Mouse (Mus musculus) E14TG2a.4 (cell line): Measurements from ENCODE around the gene Psd.

ENCODE experiments used
- H3K27me3 ChIP-seq: 2 replicates; pipeline ENCODE4 v1.6.1; 2014; ENCODE audit warnings: low read length, control low read depth; ENCODE audit not compliant: insufficient read depth
- H3K36me3 ChIP-seq: 2 replicates; pipeline ENCODE4 v1.6.1; 2014; ENCODE audit warnings: low read length, control low read depth; ENCODE audit not compliant: insufficient read depth
- H3K4me1 ChIP-seq: replicated peaks from 2 replicates; pipeline ENCODE4 v1.6.1; 2014; ENCODE audit warnings: low read depth, low read length, control low read depth
- H3K4me3 ChIP-seq: replicated peaks from 2 replicates; pipeline ENCODE4 v1.5.1; 2014; ENCODE audit warnings: mild to moderate bottlenecking, low read length
- H3K9me3 ChIP-seq: 2 replicates; pipeline ENCODE4 v1.6.1; 2014; ENCODE audit warnings: low read length, control low read depth
- CTCF ChIP-seq: conservative IDR thresholded peaks from 2 replicates; pipeline ENCODE4 v1.5.1; 2014; ENCODE audit warnings: low read length
- NANOG ChIP-seq: IDR thresholded peaks from 2 replicates; pipeline ENCODE4 v1.6.1; 2014; ENCODE audit warnings: borderline replicate concordance, low read length, mixed read lengths
- POU5F1 ChIP-seq: IDR thresholded peaks from 2 replicates; pipeline ENCODE4 v1.6.1; 2014; ENCODE audit warnings: low read length, borderline replicate concordance

Gene Psd

DNA sequence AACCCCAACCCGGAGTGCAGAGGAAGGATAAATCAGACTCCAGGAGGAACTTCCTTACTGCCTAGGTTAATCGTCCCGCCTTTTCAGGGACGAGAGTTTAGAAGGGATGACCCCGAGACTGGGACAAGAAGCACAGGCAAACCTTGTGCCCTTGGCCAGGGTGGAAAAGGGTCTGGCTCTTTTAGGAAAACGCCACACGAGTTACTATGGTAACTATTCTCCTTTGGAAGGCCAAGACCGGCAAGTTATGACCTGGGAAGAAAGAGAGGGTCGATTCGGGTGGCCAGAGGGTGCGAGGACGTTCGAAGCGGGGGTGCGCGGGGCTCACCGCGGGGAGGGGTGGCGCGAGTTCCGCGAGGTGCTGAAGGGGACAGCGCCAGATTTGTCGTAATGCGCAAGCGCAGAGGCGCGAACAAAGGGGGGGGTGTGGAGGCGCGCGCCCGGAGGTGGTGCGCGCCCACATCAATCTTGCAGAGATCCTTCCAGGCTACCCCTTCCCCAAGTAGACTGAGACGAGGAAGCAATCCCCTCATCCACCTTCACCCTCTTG lies at the start of gene Psd:
TSS of gene Psd (minus strand) at position 401 of the 550 bp plus-strand sequence.
- Histone ChIP-seq H3K27me3 (peaks cover 66% of the 10 kb centered on the region), H3K4me1 (peaks cover 66% of the 10 kb centered on the region), H3K36me3 (peaks cover 19% of the 10 kb centered on the region), H3K9me3 (no peaks in the 10 kb centered on the region), H3K4me3 (peak within 1 kb of the TSS; percentile 88)
- no peak for TF ChIP-seq POU5F1
- TF ChIP-seq NANOG, result no peak
- TF ChIP-seq CTCF, result no peak

DNA sequence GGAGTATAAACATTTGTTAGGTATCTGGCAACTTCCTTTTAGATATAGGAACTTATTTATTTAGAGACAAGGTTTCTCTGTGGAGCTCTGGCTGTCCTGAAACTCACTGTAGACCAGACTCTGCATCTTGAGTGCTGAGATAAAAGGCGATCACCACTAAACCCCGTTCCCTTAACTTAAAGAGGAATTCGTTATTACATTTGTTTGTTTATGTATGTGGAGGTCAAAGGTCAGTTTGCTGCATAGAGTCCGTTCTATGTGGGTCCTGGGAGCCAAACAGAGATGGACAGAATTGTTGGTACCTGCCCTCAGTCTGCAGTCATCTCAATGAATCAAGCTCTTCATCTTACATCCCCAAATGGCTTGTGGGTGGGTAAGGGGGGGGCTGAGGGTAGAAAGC lies 48.9 kb upstream of the Psd start:
- Histone ChIP-seq H3K4me3 (no peak overlapping the region), H3K36me3 (peaks cover 73% of the 10 kb centered on the region), H3K4me1 (peaks cover 23% of the 10 kb centered on the region), H3K27me3 (no peaks in the 10 kb centered on the region), H3K9me3 (no peaks in the 10 kb centered on the region)
- TF ChIP-seq NANOG (no peak), CTCF (no peak), POU5F1 (no peak)

DNA sequence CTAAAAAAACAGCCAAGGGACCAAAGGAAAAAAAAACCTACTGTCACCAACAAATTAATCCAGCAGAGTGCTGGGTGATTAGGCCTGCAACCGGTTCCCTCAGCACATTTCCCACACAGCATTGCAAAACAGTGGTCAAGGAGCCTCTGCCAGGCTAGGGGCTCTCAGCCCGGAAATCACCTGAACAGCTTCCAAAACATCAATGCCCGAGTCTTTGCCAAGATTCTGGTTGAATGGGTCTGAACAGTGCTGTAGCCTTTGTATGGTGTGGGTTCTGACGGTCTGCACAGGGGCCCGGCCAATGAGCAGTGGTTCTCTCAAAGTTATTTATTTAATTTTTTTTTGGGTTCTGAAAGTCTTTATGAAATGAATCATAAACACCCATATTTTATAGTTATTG lies 48.5 kb upstream of the Psd start:
- peaks cover 23% of the 10 kb centered on the region for H3K4me1 ChIP-seq
- TF ChIP-seq POU5F1, result no peak
- no peak for TF ChIP-seq CTCF
- TF ChIP-seq NANOG, result no peak
- H3K27me3 ChIP-seq, result no peaks in the 10 kb centered on the region
- no peak overlapping the region for H3K4me3 ChIP-seq
- no peaks in the 10 kb centered on the region for H3K9me3 ChIP-seq
- peaks cover 72% of the 10 kb centered on the region for H3K36me3 ChIP-seq

DNA sequence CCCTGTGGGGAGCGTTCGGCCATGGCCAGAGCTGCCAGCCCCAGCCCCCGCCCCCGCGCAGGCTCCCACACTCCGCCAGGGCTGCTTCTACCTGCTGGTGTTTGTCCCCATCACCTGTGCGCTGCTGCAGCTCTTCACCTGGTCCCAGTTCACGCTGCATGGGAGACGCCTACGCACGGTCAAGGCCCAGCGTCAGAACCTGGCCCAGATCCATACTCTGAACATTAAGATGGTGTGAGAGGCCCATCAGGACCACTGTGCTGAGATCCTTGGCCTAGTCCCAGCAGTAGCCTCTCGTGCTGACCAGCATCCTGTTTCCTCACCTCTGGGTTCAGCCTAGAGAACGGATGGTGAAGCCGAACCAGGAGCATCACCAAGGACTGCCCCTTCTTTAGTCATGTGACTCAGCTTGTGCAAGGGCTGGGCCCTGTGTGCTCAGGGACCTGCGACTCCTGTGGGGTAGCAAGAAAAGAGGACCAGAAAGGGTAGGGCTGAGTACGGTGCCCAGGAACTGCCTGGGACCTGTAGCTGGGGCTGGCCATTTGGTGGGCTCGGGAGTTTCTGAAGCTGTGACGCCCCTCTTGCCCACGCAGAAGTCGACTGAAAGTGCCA lies 47.6 kb upstream of the Psd start:
- TF ChIP-seq CTCF (no peak), POU5F1 (no peak), NANOG (no peak)
- no peaks in the 10 kb centered on the region for H3K27me3 ChIP-seq
- H3K4me1 ChIP-seq, result peaks cover 23% of the 10 kb centered on the region
- peak overlapping the region; percentile 68 for H3K4me3 ChIP-seq
- H3K36me3 ChIP-seq, result peaks cover 63% of the 10 kb centered on the region
- H3K9me3 ChIP-seq, result no peaks in the 10 kb centered on the region

DNA sequence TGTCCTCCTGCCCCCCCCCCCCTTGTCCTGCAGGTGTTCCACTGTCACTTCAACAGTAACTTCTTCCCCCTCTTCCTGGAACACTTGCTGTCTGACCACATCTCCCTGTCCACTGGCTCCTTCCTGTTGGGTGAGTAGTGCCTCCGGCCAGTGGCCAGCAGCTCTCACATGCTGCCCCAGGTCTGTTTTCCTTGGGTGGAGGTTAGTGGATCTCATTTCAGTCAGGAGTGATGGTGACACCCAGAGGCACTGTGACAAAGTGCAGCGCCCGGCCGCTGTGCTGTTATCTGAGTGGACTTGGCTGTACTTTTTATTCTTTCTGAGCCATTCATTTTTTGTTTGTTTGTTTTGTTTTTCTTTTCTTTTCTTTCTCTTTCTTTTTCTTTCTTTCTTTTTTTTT lies 42.2 kb upstream of the Psd start:
- Histone ChIP-seq H3K36me3 (peaks cover 41% of the 10 kb centered on the region), H3K27me3 (no peaks in the 10 kb centered on the region), H3K9me3 (no peaks in the 10 kb centered on the region), H3K4me3 (no peak overlapping the region), H3K4me1 (peaks cover 14% of the 10 kb centered on the region)
- TF ChIP-seq POU5F1 (no peak), CTCF (peak; percentile 39), NANOG (no peak)

DNA sequence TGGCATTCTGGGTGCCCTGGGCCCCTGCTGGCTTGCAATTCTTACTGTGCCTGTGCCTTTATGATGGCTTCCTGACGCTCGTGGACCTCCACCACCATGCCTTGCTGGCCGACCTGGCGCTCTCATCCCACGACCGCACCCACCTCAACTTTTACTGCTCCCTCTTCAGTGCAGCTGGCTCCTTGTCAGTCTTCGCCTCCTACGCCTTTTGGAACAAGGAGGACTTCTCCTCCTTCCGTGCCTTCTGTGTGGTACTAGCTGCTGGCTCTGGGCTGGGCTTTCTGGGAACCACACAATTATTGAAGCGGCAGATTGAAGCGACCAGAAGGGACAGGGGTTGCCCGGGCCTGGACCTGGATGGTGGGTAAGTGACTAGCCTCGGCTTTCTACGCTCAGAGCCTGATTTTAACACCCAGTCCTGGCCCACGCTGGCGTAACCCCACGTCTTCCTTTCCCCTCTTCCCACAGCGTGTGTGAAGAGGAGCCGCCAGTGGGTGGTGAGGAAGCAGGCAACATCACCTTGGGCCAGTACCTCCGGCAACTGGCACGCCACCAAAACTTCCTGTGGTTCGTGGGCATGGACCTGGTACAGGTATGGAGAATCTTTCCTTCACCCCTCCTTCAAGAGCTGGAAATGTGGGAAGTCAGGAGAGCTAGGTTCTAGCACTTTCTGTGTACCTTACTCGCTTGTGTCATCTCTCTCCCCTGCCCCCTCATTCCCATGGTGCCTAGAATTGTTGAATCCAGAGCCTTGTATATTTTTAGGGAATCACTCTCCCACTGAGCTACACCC lies 41.0 kb upstream of the Psd start:
- TF ChIP-seq POU5F1 (no peak), CTCF (no peak), NANOG (no peak)
- H3K9me3 ChIP-seq, result no peaks in the 10 kb centered on the region
- peaks cover 36% of the 10 kb centered on the region for H3K36me3 ChIP-seq
- H3K4me3 ChIP-seq, result no peak overlapping the region
- H3K4me1 ChIP-seq, result peaks cover 19% of the 10 kb centered on the region
- H3K27me3 ChIP-seq, result no peaks in the 10 kb centered on the region

- H3K27me3 ChIP-seq, result no peaks in the 10 kb centered on the region
- H3K4me3 ChIP-seq, result peak overlapping the region; percentile 41
- H3K36me3 ChIP-seq, result peaks cover 16% of the 10 kb centered on the region; the same call in 1 of the 2 replicates
- no peaks in the 10 kb centered on the region for H3K9me3 ChIP-seq
- TF ChIP-seq CTCF (no peak), POU5F1 (no peak), NANOG (no peak)
- peaks cover 52% of the 10 kb centered on the region for H3K4me1 ChIP-seq
Measured at GRCm38 (mm10) chr19:46363294-46364009, 36.5 kb upstream of the Psd start.

GRCm38 (mm10) chr19:46362104-46362503 lies 35.1 kb upstream of the Psd start:
- peaks cover 54% of the 10 kb centered on the region for H3K4me1 ChIP-seq
- H3K36me3 ChIP-seq, result peaks cover 7% of the 10 kb centered on the region; the same call in 1 of the 2 replicates
- no peak for TF ChIP-seq POU5F1
- TF ChIP-seq NANOG, result no peak
- H3K27me3 ChIP-seq, result 0 out of 2 replicates have a peak, but pooled peaks cover 2% of the 10 kb centered on the region
- no peak overlapping the region for H3K4me3 ChIP-seq
- H3K9me3 ChIP-seq, result no peaks in the 10 kb centered on the region

GRCm38 (mm10) chr19:46358381-46358780 lies 31.4 kb upstream of the Psd start:
- TF ChIP-seq NANOG (peak; percentile 43; the same call in 1 of the 2 replicates), CTCF (no peak)

More at GRCm38 (mm10) chr19:46358381-46358780, 31.4 kb upstream of the Psd start:
- Histone ChIP-seq H3K36me3 (peaks cover 4% of the 10 kb centered on the region; the same call in 1 of the 2 replicates), H3K4me1 (peaks cover 58% of the 10 kb centered on the region), H3K27me3 (peaks cover 7% of the 10 kb centered on the region; the same call in 1 of the 2 replicates), H3K9me3 (no peaks in the 10 kb centered on the region), H3K4me3 (peak overlapping the region; percentile 85)
